Mouse (Mus musculus) heart, embryonic 13.5 days (tissue): ENCODE data around the gene Ppm1l. TPM values are rescaled to one million over a fixed set of nuclear protein-coding genes. Genes with fewer than 3 reads are reported as not detected.
A peak's percentile ranks its signal among the peaks of the same experiment; 100 is the strongest.

Experiments used
- ATAC-seq: fragments of 200-750 bp; cut with Nextera tagmentation; 2 replicates; pipeline ENCODE4 v1.8.0; 2017; ENCODE audit warnings: moderate TSS enrichment; ENCODE audit not compliant: insufficient number of reproducible peaks, low FRiP score, low TSS enrichment; ENCODE audit errors: extremely low read depth
- H3K27ac ChIP-seq: fragments of 300-500 bp; sonication (generic); replicated peaks from 2 replicates; pipeline ENCODE4 v1.5.1; 2015; ENCODE audit warnings: moderate library complexity, mild to moderate bottlenecking, inconsistent platforms
- H3K27me3 ChIP-seq: fragments of 300-500 bp; sonication (generic); replicated peaks from 2 replicates; pipeline ENCODE4 v1.6.1; 2015; ENCODE audit warnings: mild to moderate bottlenecking, inconsistent platforms
- H3K36me3 ChIP-seq: fragments of 300-500 bp; sonication (generic); 2 replicates; pipeline ENCODE4 v1.6.1; 2015; ENCODE audit warnings: mild to moderate bottlenecking, inconsistent platforms
- H3K4me1 ChIP-seq: fragments of 300-500 bp; sonication (generic); 2 replicates; pipeline ENCODE4 v1.6.1; 2015; ENCODE audit warnings: inconsistent platforms
- H3K4me2 ChIP-seq: fragments of 300-500 bp; sonication (generic); 2 replicates; pipeline ENCODE4 v1.6.1; 2015; ENCODE audit warnings: inconsistent platforms, mild to moderate bottlenecking, moderate library complexity
- H3K4me3 ChIP-seq: fragments of 300-500 bp; sonication (generic); 2 replicates; pipeline ENCODE4 v1.5.1; 2015; ENCODE audit warnings: moderate library complexity, mild to moderate bottlenecking, inconsistent platforms
- H3K9ac ChIP-seq: fragments of 300-500 bp; sonication (generic); 2 replicates; pipeline ENCODE4 v1.6.1; 2015; ENCODE audit warnings: inconsistent platforms, mild to moderate bottlenecking, moderate library complexity
- H3K9me3 ChIP-seq: fragments of 300-500 bp; sonication (generic); 2 replicates; pipeline ENCODE4 v1.6.1; 2016; ENCODE audit warnings: inconsistent platforms
- WGBS: fragments of 180-500 bp; shearing (Covaris S2); methylation state at CpG from one replicate; pipeline ENCODE4 v1.1.7; 2015; ENCODE audit warnings: mixed read lengths; 5-methylcytosine and 5-hydroxymethylcytosine counted together
- polyA plus RNA-seq: library from polyadenylated mRNA; unstranded; fragments of >200 nt; fragmentation: Nextera tagmentation; extraction: Ambion mirVana; gene quantifications from 2 replicates; pipeline ENCODE4 v1.2.1, GENCODE M21; 2015

The Ppm1l gene
- polyA plus RNA-seq, 1 experiment from 2014 or later, result 7.4 TPM

DNA sequence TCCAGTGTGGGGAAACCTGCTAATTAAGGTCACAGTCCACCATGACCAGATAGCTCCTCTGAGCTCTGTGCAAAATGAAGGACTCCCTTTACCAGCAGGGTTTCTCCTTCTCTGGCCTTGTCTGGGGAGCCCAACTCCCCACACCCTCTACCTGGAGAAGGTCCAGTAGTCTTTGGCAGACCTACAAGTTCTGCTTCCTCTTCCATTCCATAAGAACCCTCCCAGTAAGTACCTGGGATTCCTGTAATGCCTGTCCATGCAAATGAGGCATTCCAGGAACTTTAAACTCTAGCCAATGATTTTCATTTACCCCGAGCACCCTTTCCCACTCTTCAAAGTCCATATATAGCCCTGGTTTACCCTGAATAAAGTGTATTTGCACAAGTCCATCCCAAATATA lies 24.0 kb upstream of the Ppm1l start:
- H3K4me2 ChIP-seq, result no peak overlapping the region
- WGBS, result 71% methylated on average over 1 of the region's 1 CpGs

DNA sequence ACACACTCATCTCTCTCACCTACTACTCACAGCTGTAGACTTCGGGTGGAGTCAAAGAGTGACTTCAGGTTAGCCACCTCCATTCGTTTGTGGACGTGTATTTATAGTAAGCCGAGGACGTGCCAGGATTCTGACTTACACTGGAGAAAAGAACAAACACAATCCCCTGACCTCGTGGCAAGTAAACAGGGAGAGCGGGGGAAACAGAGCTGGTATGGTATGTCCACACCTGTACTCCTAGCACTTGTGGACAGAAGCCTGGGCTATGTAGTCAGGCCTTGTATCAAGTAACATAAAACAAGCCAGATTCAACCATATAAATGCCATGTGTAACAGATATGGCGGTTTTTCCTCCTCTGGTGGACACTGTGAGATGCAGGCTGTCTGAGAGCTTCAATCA lies 20.4 kb upstream of the Ppm1l start:
- no peak for ATAC-seq
- no peaks in the 10 kb centered on the region for H3K9me3 ChIP-seq
- H3K4me3 ChIP-seq, result no peak overlapping the region
- H3K4me2 ChIP-seq, result no peak overlapping the region
- no peaks in the 10 kb centered on the region for H3K36me3 ChIP-seq
- no peaks in the 10 kb centered on the region; the same call in 1 of the 2 replicates for H3K4me1 ChIP-seq
- no peaks in the 10 kb centered on the region for H3K27me3 ChIP-seq
- H3K27ac ChIP-seq, result no peak overlapping the region
- no peak overlapping the region for H3K9ac ChIP-seq
- WGBS, result 62% methylated on average over 8 of the region's 8 CpGs

More for the DNA sequence above, 24.0 kb upstream of the Ppm1l start:
- no peak overlapping the region for H3K4me3 ChIP-seq
- H3K9me3 ChIP-seq, result no peaks in the 10 kb centered on the region
- H3K9ac ChIP-seq, result no peak overlapping the region
- H3K4me1 ChIP-seq, result peaks cover 11% of the 10 kb centered on the region
- H3K36me3 ChIP-seq, result no peaks in the 10 kb centered on the region
- no peak for ATAC-seq
- no peak overlapping the region for H3K27ac ChIP-seq
- no peaks in the 10 kb centered on the region for H3K27me3 ChIP-seq

DNA sequence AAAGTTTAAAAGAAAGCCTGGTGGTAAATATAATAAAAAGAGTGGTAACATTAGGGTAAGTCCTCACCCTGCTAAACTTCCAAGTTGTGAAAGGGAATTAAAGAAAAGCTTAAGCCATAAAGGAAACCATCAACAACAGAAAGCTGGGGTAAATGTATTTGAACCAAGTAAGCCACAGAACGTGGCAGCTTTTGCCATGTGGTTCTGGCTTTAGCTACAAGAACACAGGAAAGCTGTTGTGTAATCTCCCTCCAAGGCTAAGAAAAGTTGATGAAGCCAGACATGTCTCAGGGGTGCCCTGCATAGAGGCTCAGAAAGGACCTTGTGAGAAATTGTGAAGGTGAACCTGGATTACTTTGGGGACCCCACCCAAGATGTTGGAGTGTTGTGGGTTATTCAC lies 16.5 kb upstream of the Ppm1l start:
- ATAC-seq, result no peak
- Histone ChIP-seq H3K9me3 (no peaks in the 10 kb centered on the region), H3K27ac (no peak overlapping the region), H3K4me2 (no peak overlapping the region), H3K4me3 (no peak overlapping the region), H3K4me1 (no peaks in the 10 kb centered on the region), H3K9ac (no peak overlapping the region), H3K36me3 (no peaks in the 10 kb centered on the region), H3K27me3 (no peaks in the 10 kb centered on the region)
- 76% methylated on average over 1 of the region's 1 CpGs for WGBS

DNA sequence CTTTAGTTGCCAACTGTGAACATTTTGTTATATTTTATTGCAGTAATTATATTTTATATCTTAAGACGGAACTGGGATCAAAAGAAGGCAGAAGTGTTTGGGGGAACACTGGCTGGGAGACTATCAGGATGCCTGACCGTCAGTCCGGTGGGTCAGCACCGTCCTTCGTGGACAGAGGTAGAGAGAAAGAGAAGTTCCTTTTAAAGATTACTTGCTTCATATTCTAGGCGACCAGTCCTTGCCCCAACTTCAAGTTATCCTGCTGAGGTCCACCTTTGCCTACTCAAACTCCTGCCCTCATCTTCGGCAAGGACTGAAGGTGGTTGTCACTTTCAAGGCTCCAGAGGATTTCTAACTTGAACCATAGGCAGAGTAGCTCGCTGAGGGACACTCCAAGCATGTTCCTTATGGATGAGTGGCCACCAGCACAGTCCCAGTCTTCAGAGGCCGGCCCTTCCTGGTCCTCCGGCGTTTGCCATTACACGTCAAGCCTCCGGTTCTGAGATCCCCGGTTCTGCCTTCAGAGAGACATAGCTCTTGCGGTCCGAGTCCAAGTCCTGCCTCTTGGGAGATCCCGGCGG lies 761 bp upstream of the Ppm1l start:
- Histone ChIP-seq H3K36me3 (no peaks in the 10 kb centered on the region), H3K27ac (peak overlapping the region; percentile 85), H3K9ac (peak overlapping the region; percentile 93), H3K4me2 (peak overlapping the region; percentile 87), H3K4me3 (peak overlapping the region; percentile 70), H3K4me1 (peaks cover 27% of the 10 kb centered on the region), H3K27me3 (no peaks in the 10 kb centered on the region), H3K9me3 (no peaks in the 10 kb centered on the region)
- 1% methylated on average over 18 of the region's 18 CpGs for WGBS
- no peak for ATAC-seq

DNA sequence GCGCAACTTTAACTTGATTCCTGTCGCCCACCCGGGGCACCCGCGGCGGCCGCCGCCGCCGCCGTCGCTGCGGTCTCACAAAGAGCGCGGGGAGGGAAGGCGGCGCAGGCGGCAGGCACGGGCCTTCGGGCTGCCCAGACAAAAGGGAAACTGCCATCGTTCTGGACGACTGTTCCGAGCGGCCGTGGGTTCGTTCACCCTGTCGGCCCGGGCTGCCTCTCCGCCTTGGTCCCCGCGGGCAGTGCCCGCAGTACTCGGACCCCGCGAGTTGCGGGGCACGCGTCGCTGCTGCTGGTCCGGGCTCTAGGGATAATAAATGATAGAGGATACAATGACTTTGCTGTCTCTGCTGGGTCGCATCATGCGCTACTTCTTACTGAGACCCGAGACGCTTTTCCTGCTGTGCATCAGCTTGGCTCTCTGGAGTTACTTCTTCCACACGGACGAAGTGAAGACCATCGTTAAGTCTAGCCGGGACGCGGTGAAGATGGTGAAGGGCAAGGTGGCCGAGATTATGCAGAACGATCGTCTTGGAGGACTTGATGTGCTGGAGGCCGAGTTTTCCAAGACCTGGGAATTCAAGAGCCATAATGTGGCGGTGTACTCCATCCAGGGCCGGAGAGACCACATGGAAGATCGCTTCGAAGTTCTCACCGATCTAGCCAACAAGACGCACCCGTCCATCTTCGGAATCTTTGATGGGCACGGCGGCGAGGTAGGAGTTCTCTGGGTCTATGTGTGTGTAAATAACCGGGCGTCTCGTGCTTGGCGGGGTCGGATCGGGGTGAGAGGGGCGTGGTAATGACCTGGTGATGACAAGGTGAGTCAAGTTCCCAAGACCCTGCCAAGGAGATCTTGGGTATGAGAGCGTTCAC lies 827 bp downstream of the Ppm1l start:
- peak overlapping the region; percentile 70 for H3K4me3 ChIP-seq
- peak overlapping the region; percentile 87 for H3K4me2 ChIP-seq
- no peaks in the 10 kb centered on the region for H3K27me3 ChIP-seq
- peak overlapping the region; percentile 75 for H3K27ac ChIP-seq
- H3K9me3 ChIP-seq, result no peaks in the 10 kb centered on the region
- peak; percentile 5; the same call in 1 of the 2 replicates for ATAC-seq
- H3K4me1 ChIP-seq, result peaks cover 27% of the 10 kb centered on the region
- under 1% methylated on average over 67 of the region's 73 CpGs for WGBS
- no peaks in the 10 kb centered on the region for H3K36me3 ChIP-seq
- peak overlapping the region; percentile 93 for H3K9ac ChIP-seq

DNA sequence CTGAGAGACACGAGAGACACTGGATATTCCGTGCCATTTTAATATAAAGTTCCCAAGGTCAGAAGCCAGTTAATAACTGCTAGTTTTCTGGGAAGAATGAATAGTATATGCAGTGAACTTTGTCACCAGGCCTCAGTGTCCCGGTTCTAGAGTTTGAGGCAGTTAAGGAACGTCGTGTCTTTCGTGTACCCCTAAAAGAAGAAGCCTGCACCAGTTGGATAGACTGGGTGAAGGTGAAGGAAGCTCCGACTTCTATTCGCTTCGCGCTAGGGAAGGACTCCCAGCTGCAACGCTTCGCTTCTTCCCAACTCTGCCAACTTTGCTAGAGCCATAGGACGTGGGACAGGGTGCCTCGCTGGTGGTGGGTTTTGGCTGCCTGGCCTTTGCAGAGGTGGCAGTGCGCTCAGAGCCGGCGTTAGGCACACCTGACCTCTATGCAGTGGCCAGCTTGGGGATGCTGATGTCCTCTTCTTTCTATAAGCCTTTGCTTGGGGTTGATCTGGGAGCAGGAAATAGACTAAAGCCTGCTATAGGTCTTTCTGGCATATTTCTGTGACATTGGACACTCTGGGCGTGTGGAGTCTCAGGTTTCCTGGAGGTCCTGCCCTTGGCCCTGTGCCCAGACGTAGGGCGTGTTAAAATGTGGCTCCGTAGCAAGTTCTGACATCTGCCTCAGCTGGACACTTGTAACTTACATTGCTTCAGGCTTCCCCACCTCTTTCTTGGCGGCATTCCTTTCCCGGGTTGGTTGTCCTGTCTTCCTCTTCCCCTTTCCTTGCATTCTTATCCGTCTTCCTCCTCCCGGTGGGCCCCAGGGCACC lies 1.7 kb downstream of the Ppm1l start:
- peak overlapping the region; percentile 93 for H3K9ac ChIP-seq
- H3K36me3 ChIP-seq, result no peaks in the 10 kb centered on the region
- WGBS, result 7% methylated on average over 25 of the region's 25 CpGs
- H3K4me1 ChIP-seq, result peaks cover 27% of the 10 kb centered on the region
- H3K27ac ChIP-seq, result no peak overlapping the region; the same call in 1 of the 2 replicates
- no peaks in the 10 kb centered on the region for H3K27me3 ChIP-seq
- peak overlapping the region; percentile 87 for H3K4me2 ChIP-seq
- H3K9me3 ChIP-seq, result no peaks in the 10 kb centered on the region
- ATAC-seq, result no peak
- peak overlapping the region; percentile 70 for H3K4me3 ChIP-seq

DNA sequence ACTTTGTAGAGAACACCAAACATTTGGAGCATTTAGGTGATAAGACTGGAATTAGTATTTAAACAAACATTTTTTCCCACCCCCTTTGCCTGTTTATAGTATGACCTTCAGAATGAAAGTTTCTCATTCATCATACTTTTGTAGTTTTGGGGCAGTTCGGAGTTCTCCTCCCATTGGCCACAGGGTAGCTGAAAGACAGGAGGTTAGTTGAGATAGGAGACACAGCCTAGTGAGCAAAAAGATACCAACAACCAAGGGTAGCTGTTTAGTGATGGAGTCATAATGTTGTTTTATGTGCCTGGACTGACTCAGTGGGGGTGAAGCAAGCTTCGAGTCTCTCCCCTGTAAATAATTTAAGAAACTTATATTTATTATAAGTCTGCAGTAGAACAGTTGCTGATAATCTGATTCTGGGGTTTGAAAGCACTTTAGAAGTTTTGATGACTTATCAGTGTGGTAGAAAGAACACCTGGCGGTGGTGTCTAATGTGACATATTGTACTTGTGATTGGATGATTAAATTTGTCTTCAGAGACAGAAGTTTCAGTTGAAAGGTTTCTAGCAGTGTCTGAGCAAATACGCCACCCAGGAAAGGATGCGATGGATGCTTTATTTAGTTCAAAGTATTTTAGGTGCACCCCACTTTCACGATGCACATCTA lies 2.5 kb downstream of the Ppm1l start:
- 76% methylated on average over 6 of the region's 6 CpGs for WGBS
- no peak overlapping the region for H3K27ac ChIP-seq

DNA sequence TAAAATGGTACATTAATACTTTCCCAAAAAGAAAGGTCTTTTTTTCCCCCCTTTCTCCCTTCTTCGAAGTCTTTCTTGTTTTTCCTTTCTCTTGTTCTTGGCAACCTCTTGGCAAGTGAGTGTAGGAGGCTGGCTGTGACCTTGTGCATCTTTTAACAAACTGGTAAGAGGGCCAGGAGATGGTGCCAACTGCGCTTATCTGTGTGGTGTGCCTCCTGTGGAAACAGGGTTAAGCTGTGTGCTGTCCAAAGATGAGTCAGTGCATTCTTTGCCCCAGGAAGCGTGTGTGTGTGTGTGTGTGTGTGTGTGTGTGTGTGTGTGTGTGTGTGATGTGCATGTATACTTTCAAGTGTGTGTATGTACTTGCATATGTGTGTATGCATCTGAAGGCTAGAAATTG lies 7.3 kb downstream of the Ppm1l start:
- no peaks in the 10 kb centered on the region for H3K36me3 ChIP-seq
- 66% methylated on average over 3 of the region's 3 CpGs for WGBS
- no peak overlapping the region for H3K4me3 ChIP-seq
- H3K27ac ChIP-seq, result no peak overlapping the region
- ATAC-seq, result no peak
- H3K4me1 ChIP-seq, result peaks cover 13% of the 10 kb centered on the region
- no peaks in the 10 kb centered on the region for H3K27me3 ChIP-seq
- no peak overlapping the region for H3K4me2 ChIP-seq
- no peaks in the 10 kb centered on the region for H3K9me3 ChIP-seq
- H3K9ac ChIP-seq, result no peak overlapping the region

More for the DNA sequence above, 2.5 kb downstream of the Ppm1l start:
- Histone ChIP-seq H3K4me1 (peaks cover 31% of the 10 kb centered on the region), H3K4me3 (peak overlapping the region; percentile 70), H3K27me3 (no peaks in the 10 kb centered on the region), H3K9ac (peak overlapping the region; percentile 93), H3K4me2 (peak overlapping the region; percentile 87), H3K36me3 (no peaks in the 10 kb centered on the region), H3K9me3 (no peaks in the 10 kb centered on the region)
- no peak for ATAC-seq

DNA sequence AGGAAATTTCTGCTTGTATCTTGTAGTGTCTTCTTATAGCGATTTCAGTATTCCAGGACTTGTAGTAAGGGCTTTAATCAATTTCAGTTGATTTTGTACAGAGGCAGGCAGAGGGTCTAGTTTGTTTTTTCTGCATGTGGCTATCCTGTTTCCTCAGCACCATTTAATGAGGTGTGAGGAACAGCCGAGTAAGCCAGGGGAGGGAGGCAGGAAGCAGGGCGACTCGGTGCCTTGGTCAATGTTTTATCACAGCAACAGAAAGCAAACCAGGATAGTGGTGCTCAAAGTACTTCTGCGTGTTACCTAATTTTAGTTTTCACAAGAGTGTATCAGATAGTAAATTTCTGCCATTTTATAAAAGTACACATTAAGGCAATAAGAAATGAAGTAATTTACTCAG lies 13.2 kb downstream of the Ppm1l start:
- no peak overlapping the region for H3K9ac ChIP-seq
- H3K36me3 ChIP-seq, result no peaks in the 10 kb centered on the region
- H3K27ac ChIP-seq, result no peak overlapping the region
- no peaks in the 10 kb centered on the region for H3K27me3 ChIP-seq
- peaks cover 7% of the 10 kb centered on the region for H3K4me1 ChIP-seq
- H3K4me2 ChIP-seq, result no peak overlapping the region
- H3K9me3 ChIP-seq, result no peaks in the 10 kb centered on the region
- no peak for ATAC-seq
- WGBS, result 33% methylated on average over 5 of the region's 5 CpGs
- H3K4me3 ChIP-seq, result no peak overlapping the region

DNA sequence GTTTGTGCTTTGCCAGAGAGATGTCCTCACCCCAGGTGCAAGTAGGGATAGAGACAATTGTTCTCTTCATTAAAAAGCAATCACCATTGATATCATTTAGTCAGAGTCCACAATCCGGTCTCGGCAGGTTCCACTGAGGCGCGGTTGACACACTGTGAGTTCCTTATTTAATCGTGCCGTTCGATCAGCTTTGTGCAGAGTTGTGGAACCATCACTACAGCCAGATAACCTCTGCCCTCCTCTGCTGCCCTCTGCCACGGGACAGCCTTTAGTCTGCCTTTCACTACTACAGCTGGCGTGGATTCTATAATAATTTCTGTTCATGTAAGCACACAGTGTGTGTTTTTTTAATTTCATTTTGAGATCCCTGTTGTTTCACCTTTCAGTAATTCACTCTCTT lies 17.2 kb downstream of the Ppm1l start:
- peaks cover 7% of the 10 kb centered on the region for H3K4me1 ChIP-seq
- 60% methylated on average over 9 of the region's 9 CpGs for WGBS
- H3K36me3 ChIP-seq, result no peaks in the 10 kb centered on the region
- no peak for ATAC-seq
- no peaks in the 10 kb centered on the region for H3K27me3 ChIP-seq
- H3K4me3 ChIP-seq, result no peak overlapping the region
- H3K4me2 ChIP-seq, result no peak overlapping the region
- no peak overlapping the region for H3K9ac ChIP-seq
- no peaks in the 10 kb centered on the region for H3K9me3 ChIP-seq
- H3K27ac ChIP-seq, result no peak overlapping the region

DNA sequence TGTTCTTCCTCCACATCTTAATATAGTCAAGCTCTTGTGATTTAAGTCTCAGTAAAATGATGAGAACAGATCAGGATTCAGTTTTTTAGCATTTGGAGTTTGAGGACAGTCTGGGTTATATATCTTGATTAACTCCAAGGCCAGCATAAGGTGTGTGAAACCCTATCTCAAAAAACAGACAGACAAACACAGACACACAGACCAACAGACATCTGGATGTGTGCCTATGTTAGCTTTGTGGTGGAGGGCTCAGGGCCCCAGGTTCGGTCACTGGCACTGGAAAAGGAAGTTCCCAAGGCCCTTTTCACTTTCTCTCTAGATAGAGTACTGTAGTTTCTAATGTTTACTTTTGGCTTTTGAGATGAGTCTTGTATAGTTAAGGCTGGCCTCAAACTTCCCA lies 23.8 kb downstream of the Ppm1l start:
- Histone ChIP-seq H3K4me2 (no peak overlapping the region), H3K9me3 (no peaks in the 10 kb centered on the region), H3K4me1 (peaks cover 21% of the 10 kb centered on the region), H3K27me3 (no peaks in the 10 kb centered on the region), H3K27ac (no peak overlapping the region), H3K9ac (no peak overlapping the region), H3K4me3 (no peak overlapping the region), H3K36me3 (no peaks in the 10 kb centered on the region)
- no peak for ATAC-seq
- WGBS, result 52% methylated on average over 1 of the region's 1 CpGs
